ENCODE assay signal across 11 mouse cellular contexts in genomic region chr8:125997550-125997949, GRCm38 (mm10). TPM values are rescaled to one million over a fixed set of nuclear protein-coding genes. Genes with fewer than 3 reads are reported as not detected.
A peak's percentile ranks its signal among the peaks of the same experiment; 100 is the strongest.
DNase-seq lines count a peak whose midpoint lies in the region; ATAC-seq and TF ChIP-seq lines count a peak whose summit lies in the region.
"Had no signal": no experiment of that assay in that cellular context is flagged by ENCODE, and none has a peak within 500 bp of the region (broad histone marks: within the 10 kb centered on the region; RNA-seq: fewer than 3 reads in every experiment).

No protein-coding gene starts in this region.

- peak overlapping the region; percentile 35; the same call in 1 of the 2 replicates for H3K9ac ChIP-seq in hindbrain, embryonic 13.5 days
- H3K9ac ChIP-seq in hindbrain, embryonic 11.5 days (ENCODE audit: low read depth, low read length), result no peak overlapping the region
- peak overlapping the region; percentile 13 for H3K9ac ChIP-seq in neural tube, embryonic 13.5 days
- no peak overlapping the region for H3K9ac ChIP-seq in intestine, postnatal 0 days (ENCODE audit: low read depth, low read length)

- ATAC-seq in hindbrain, embryonic 13.5 days (ENCODE audit: low FRiP score), result no peak
- no peak for ATAC-seq in hindbrain, embryonic 11.5 days (ENCODE audit: low FRiP score)
- no peak for ATAC-seq in neural tube, embryonic 13.5 days (ENCODE audit: low read depth)
- ATAC-seq in intestine, postnatal 0 days, result no peak
- ATAC-seq: CD4-positive, CD25-positive, alpha-beta regulatory T cell, adult 4 months had no signal

- H3K27ac ChIP-seq in hindbrain, embryonic 13.5 days, result no peak overlapping the region
- H3K27ac ChIP-seq in hindbrain, embryonic 11.5 days (ENCODE audit: low read depth, low read length), result no peak overlapping the region
- H3K27ac ChIP-seq in neural tube, embryonic 13.5 days (replicated peaks), result no peak overlapping the region
- peak overlapping the region; percentile 46; the same call in 1 of the 2 replicates for H3K27ac ChIP-seq in intestine, postnatal 0 days (ENCODE audit: low read depth, low read length)

- 64% methylated on average over 5 of the region's 5 CpGs for WGBS in hindbrain, embryonic 13.5 days
- WGBS in hindbrain, embryonic 11.5 days, result 72% methylated on average over 5 of the region's 5 CpGs
- WGBS in neural tube, embryonic 13.5 days, result 71% methylated on average over 5 of the region's 5 CpGs
- 55% methylated on average over 5 of the region's 5 CpGs for WGBS in intestine, postnatal 0 days

- DNase-seq in hindbrain, embryonic 11.5 days (ENCODE audit: low spot score), result no peak
- no peak for DNase-seq in neural tube, embryonic 10.5 days (ENCODE audit: extremely low spot score, low spot score)
- no peak for DNase-seq in T-cell, adult 2 months (ENCODE audit: low spot score)
- DNase-seq in gastrocnemius, postnatal 4 days (ENCODE audit: low spot score in 2 of 2), result no peak
- no peak for DNase-seq in thymus, postnatal 14 days
- DNase-seq: left cerebral cortex, postnatal 4 days; right cerebral cortex, adult 18-20 months had no signal

- H3K27me3 ChIP-seq in hindbrain, embryonic 13.5 days, result peaks cover 53% of the 10 kb centered on the region
- peaks cover 27% of the 10 kb centered on the region for H3K27me3 ChIP-seq in hindbrain, embryonic 11.5 days (ENCODE audit: control insufficient read depth, insufficient read depth, low read length)
- peaks cover 53% of the 10 kb centered on the region for H3K27me3 ChIP-seq in neural tube, embryonic 13.5 days
- no peaks in the 10 kb centered on the region for H3K27me3 ChIP-seq in intestine, postnatal 0 days (replicated peaks; ENCODE audit: control insufficient read depth, insufficient read depth, low read length)

- peaks cover 42% of the 10 kb centered on the region for H3K4me1 ChIP-seq in hindbrain, embryonic 13.5 days (replicated peaks)
- 0 out of 2 replicates have a peak, but pooled peaks cover 2% of the 10 kb centered on the region for H3K4me1 ChIP-seq in hindbrain, embryonic 11.5 days (replicated peaks; ENCODE audit: control insufficient read depth, insufficient read depth, low read length)
- peaks cover 26% of the 10 kb centered on the region for H3K4me1 ChIP-seq in neural tube, embryonic 13.5 days (replicated peaks)
- H3K4me1 ChIP-seq in intestine, postnatal 0 days (replicated peaks; ENCODE audit: control insufficient read depth, insufficient read depth, low read length), result 0 out of 2 replicates have a peak, but pooled peaks cover 9% of the 10 kb centered on the region

- H3K4me3 ChIP-seq in hindbrain, embryonic 13.5 days, result peak overlapping the region; percentile 64
- H3K4me3 ChIP-seq in hindbrain, embryonic 11.5 days (ENCODE audit: low read depth, low read length), result no peak overlapping the region
- peak overlapping the region; percentile 58; the same call in 1 of the 2 replicates for H3K4me3 ChIP-seq in neural tube, embryonic 13.5 days
- H3K4me3 ChIP-seq in intestine, postnatal 0 days (ENCODE audit: low read depth, low read length), result no peak overlapping the region

- no peaks in the 10 kb centered on the region for H3K9me3 ChIP-seq in hindbrain, embryonic 13.5 days
- no peaks in the 10 kb centered on the region for H3K9me3 ChIP-seq in hindbrain, embryonic 11.5 days (ENCODE audit: control insufficient read depth, low read length)
- no peaks in the 10 kb centered on the region for H3K9me3 ChIP-seq in neural tube, embryonic 13.5 days
- no peaks in the 10 kb centered on the region for H3K9me3 ChIP-seq in intestine, postnatal 0 days (ENCODE audit: control insufficient read depth)

- no peak for TF ChIP-seq CTCF in intestine, postnatal 0 days (IDR thresholded peaks at IDR 0.05; ENCODE audit: low read depth)

- peak overlapping the region; percentile 90 for H3K4me2 ChIP-seq in hindbrain, embryonic 13.5 days
- no peak overlapping the region for H3K4me2 ChIP-seq in hindbrain, embryonic 11.5 days (replicated peaks; ENCODE audit: low read depth, low read length)
- peak overlapping the region; percentile 84 for H3K4me2 ChIP-seq in neural tube, embryonic 13.5 days
- H3K4me2 ChIP-seq in intestine, postnatal 0 days (replicated peaks; ENCODE audit: low read depth), result peak overlapping the region; percentile 91

- no peaks in the 10 kb centered on the region for H3K36me3 ChIP-seq in hindbrain, embryonic 13.5 days
- no peaks in the 10 kb centered on the region for H3K36me3 ChIP-seq in hindbrain, embryonic 11.5 days (ENCODE audit: control insufficient read depth, insufficient read depth, low read length)
- no peaks in the 10 kb centered on the region for H3K36me3 ChIP-seq in neural tube, embryonic 13.5 days
- H3K36me3 ChIP-seq in intestine, postnatal 0 days (ENCODE audit: control insufficient read depth, insufficient read depth), result no peaks in the 10 kb centered on the region

RNA-seq across cellular contexts. Expression of gene Kcnk1, which starts 2.6 kb away (rescaled TPM):
- 10.1 and 13.0 TPM in 2 replicates for polyA plus RNA-seq in hindbrain, embryonic 13.5 days (2015; fragmentation: Nextera tagmentation; extraction: Ambion mirVana)
- polyA plus RNA-seq in hindbrain, embryonic 11.5 days (2014; fragmentation: Nextera tagmentation; extraction: Ambion mirVana), result 9.6 and 10.4 TPM in 2 replicates
- polyA plus RNA-seq in neural tube, embryonic 13.5 days (2015; fragmentation: Nextera tagmentation; extraction: Ambion mirVana), result 8.2 and 8.5 TPM in 2 replicates
- 28.7 and 36.7 TPM in 2 replicates for polyA plus RNA-seq in intestine, postnatal 0 days (2015; fragmentation: Nextera tagmentation; extraction: Ambion mirVana)
- total RNA-seq in gastrocnemius, postnatal 4 days (2021), result 1 to 10 TPM; 2.1 to 2.2 TPM
- polyA plus RNA-seq: CD4-positive, CD25-positive, alpha-beta regulatory T cell, adult 4 months had no signal

Comparison
In these comparisons a context has a peak if more than half of its experiments do, and no peak if none do; other contexts are left out.
1. H3K4me3 ChIP-seq: peak in hindbrain, embryonic 13.5 days (single experiment) and neural tube, embryonic 13.5 days (single experiment); none in hindbrain, embryonic 11.5 days (single experiment) and intestine, postnatal 0 days (single experiment).
2. H3K9ac ChIP-seq: peak in hindbrain, embryonic 13.5 days (single experiment) and neural tube, embryonic 13.5 days (single experiment); none in hindbrain, embryonic 11.5 days (single experiment) and intestine, postnatal 0 days (single experiment).